Mouse (Mus musculus) bone marrow, adult 2 months (tissue): ENCODE measurements around the gene Cldn4. TPM values are rescaled to one million over a fixed set of nuclear protein-coding genes. Genes with fewer than 3 reads are reported as not detected.
"Not testable (repeated sequence)": the region's sequence is repeated elsewhere in the genome, so short reads cannot be mapped to it uniquely, and the experiment has no call there.

ENCODE experiments used
- H3K27ac ChIP-seq: fragments of 200-500 bp; 2 replicates; pipeline ENCODE4 v1.5.1; 2012; ENCODE audit warnings: low read depth, mild to moderate bottlenecking, control low read depth, inconsistent platforms, low read length; ENCODE audit not compliant: control insufficient read depth, poor library complexity, insufficient read depth
- H3K4me1 ChIP-seq: fragments of 200-500 bp; 2 replicates; pipeline ENCODE4 v1.6.1; 2011; ENCODE audit warnings: low read length; ENCODE audit not compliant: control insufficient read depth, insufficient read depth
- H3K4me3 ChIP-seq: fragments of 200-500 bp; replicated peaks from 2 replicates; pipeline ENCODE3; 2011; ENCODE audit warnings: mild to moderate bottlenecking, low read depth, low read length, control low read depth; ENCODE audit not compliant: control insufficient read depth
- CTCF ChIP-seq: fragments of 200-500 bp; IDR thresholded peaks from 2 replicates; pipeline ENCODE4 v1.5.1; 2011; ENCODE audit warnings: low read length, control low read depth; ENCODE audit not compliant: control insufficient read depth, insufficient read depth
- POLR2A ChIP-seq: fragments of 200-500 bp; IDR thresholded peaks from 2 replicates; pipeline ENCODE4 v1.6.1; 2011; ENCODE audit warnings: low read depth, mild to moderate bottlenecking, control low read depth, low read length, borderline replicate concordance; ENCODE audit not compliant: control insufficient read depth
- WGBS: fragments of 180-500 bp; shearing (Covaris S2); methylation state at CpG from one replicate; pipeline ENCODE4 v1.1.7; 2018; 5-methylcytosine and 5-hydroxymethylcytosine counted together
- polyA plus RNA-seq: library from polyadenylated mRNA; stranded (reverse); fragments of >200 nt; gene quantifications from 2 replicates; pipeline ENCODE4 v1.2.4, GENCODE M21; 2011; ENCODE audit warnings: low replicate concordance; ENCODE audit not compliant: missing spikeins, insufficient read depth, insufficient read length

Gene Cldn4
- polyA plus RNA-seq, 1 experiment, result 11.1 TPM

DNA sequence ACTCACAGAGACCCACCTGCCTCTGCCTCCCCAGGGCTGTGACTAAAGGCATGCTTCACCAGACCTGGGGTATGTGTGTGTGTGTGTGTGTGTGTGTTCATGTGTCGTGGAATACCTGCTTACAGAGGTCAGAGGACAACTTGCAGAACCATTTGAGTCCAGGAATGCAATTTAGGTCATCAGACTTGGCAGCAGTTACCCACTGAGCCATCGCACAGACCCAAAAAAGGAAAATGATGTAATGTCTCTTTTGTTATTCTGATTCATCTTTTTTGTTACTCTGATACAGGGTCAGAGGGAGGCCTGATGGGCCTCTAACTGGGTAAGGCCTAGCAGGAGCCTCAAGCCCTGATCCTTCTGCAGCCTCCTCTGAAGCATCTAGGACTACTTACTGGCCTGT lies 4.0 kb downstream of the Cldn4 start:
- no peak overlapping the region for H3K27ac ChIP-seq
- H3K4me3 ChIP-seq, result no peak overlapping the region
- no peaks in the 10 kb centered on the region for H3K4me1 ChIP-seq
- TF ChIP-seq CTCF (no peak), POLR2A (no peak)
- 71% methylated on average over 2 of the region's 2 CpGs for WGBS

DNA sequence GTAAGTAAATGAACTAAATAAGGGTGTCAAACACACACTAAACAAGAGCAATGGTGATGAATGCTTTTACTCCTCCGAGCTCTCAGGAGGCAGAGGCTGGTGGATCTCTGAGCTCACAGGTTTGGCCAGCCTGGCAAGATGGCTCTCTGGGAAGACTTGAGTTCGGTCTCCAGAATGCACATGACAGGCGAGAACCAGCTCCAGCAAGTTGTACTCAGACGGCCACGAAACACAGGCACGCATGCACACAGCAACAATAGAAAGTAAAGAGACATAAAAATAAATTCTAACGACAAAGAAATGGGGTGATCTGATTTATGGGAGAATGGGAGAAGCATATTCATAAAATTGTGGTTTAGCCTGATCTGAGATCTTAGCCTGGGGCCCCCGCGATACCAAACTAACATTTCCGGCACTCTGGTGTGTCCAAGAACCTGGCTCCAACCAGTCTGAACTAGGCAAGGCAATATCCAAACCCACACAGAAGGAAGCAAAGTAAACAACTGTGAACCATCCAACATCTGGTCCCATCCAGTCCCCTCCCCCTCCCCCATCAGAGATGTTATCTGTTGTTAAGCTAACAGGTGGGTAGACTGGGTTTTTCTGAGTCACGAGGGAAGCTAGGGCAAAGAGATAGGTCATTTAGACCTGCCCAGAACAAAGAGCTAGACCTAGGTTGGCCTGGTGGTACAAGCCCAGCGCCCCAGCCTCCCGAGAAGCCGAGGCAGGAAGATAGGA lies 5.1 kb downstream of the Cldn4 start:
- WGBS, result 62% methylated on average over 14 of the region's 14 CpGs
- H3K4me1 ChIP-seq, result no peaks in the 10 kb centered on the region
- H3K4me3 ChIP-seq, result no peak overlapping the region
- TF ChIP-seq CTCF (no peak), POLR2A (no peak)
- H3K27ac ChIP-seq, result no peak overlapping the region

DNA sequence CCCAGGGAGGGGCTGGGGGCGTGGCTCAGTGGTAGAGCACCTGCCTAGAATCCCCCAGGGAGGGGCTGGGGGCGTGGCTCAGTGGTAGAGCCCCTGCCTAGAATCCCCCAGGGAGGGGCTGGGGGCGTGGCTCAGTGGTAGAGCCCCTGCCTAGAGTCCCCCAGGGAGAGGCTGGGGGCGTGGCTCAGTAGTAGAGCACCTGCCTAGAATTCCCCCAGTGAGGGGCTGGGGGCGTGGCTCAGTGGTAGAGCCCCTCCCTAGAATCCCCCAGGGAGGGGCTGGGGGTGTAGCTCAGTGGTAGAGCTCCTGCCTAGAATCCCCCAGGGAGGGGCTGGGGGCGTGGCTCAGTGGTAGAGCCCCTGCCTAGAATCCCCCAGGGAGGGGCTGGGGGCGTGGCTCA lies 7.2 kb downstream of the Cldn4 start:
- 80% methylated on average over 3 of the region's 7 CpGs for WGBS
- not testable (repeated sequence) for H3K27ac ChIP-seq, H3K4me3 ChIP-seq, H3K4me1 ChIP-seq

DNA sequence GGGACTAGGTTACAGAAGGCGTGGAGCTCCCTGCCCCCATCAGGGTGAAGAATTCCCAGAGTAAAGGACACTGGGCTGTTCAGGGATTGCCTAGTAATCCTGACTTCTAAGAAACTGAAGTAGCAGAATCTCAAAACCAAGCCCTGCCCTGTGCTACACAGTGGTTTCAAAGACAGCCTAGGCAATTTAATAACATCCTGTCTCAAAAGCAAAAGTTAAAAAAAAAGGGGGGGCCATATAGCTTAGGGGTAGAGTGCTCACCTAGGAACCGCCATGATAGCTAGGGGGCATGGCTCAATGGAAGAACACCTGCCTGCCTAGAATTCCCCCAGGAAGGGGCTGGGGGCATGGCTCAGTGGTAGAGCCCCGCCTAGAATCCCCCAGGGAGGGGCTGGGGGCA lies 7.7 kb downstream of the Cldn4 start:
- WGBS, result 67% methylated on average over 3 of the region's 3 CpGs
- H3K4me3 ChIP-seq, result no peak overlapping the region
- no peaks in the 10 kb centered on the region for H3K4me1 ChIP-seq
- TF ChIP-seq CTCF, result no peak
- TF ChIP-seq POLR2A, result no peak
- no peak overlapping the region for H3K27ac ChIP-seq

DNA sequence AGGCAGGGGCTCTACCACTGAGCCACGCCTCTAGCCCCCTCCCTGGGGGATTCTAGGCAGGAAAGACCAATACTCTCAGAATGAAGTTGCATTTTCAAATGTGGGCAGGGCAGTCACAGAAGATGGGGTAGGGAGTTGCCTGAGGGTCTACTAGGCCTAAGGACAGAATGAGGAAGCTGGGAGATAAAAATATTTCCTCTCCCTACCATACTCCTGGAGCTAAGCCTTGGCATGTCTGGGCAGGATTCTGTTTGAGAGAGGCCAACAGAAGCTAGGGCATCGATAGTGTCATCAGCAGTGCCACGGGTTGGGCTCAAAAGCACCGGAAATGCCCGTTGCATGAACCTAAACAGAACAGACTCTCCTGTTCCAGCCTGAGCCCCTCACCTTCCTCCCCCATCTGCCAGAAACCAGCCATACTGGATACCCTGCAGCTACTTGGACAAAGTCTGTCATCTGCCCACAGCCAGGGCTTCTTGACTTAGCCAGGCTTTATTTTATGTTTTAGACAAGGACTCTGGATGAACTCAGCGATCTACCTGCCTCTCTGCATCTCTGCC lies 10.0 kb downstream of the Cldn4 start:
- Histone ChIP-seq H3K27ac (no peak overlapping the region), H3K4me1 (no peaks in the 10 kb centered on the region), H3K4me3 (no peak overlapping the region)
- no peak for TF ChIP-seq POLR2A
- TF ChIP-seq CTCF, result no peak
- WGBS, result 56% methylated on average over 6 of the region's 6 CpGs

DNA sequence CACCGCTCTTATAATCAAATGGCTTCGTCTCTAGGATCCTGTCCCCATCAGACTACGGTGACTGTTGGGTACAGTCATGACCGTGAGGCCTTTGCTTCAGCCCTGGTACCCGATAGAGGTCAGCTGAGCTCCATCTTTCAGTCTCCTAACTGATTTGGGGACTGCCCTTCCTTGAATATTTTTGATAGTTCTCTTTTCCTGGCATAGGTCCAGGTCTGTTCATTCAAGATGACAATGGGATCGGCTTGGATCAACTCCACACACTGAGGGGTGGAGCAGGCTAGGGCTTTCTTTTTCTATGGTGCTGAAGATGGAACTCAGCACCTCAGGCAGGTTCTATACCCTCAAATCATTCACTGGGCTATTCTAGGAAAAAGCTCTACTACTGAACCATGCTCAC lies 10.7 kb downstream of the Cldn4 start:
- H3K27ac ChIP-seq, result no peak overlapping the region
- H3K4me1 ChIP-seq, result no peaks in the 10 kb centered on the region
- TF ChIP-seq POLR2A (no peak), CTCF (no peak)
- 90% methylated on average over 6 of the region's 6 CpGs for WGBS
- H3K4me3 ChIP-seq, result no peak overlapping the region

DNA sequence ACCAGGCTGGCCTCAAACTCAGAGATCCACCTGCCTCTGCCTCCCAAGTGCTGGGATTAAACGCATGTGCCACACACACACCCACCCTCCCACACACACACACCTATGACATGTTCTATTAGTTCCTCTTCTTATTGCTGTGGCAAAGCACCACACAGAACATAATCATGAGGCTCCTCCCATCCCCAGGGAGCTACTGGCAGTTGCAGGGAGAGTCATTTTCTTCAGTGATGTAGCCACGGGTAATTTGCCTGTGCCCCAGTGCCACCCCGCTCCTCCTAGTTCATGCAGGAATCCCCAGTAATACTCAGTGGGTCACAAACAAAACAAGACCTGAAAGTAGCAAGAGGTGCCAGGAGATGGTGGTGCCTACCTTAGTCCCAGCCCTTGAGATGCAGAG lies 12.1 kb downstream of the Cldn4 start:
- Histone ChIP-seq H3K4me1 (no peaks in the 10 kb centered on the region), H3K27ac (no peak overlapping the region), H3K4me3 (no peak overlapping the region)
- TF ChIP-seq CTCF, result no peak
- no peak for TF ChIP-seq POLR2A
- WGBS, result 49% methylated on average over 3 of the region's 3 CpGs

DNA sequence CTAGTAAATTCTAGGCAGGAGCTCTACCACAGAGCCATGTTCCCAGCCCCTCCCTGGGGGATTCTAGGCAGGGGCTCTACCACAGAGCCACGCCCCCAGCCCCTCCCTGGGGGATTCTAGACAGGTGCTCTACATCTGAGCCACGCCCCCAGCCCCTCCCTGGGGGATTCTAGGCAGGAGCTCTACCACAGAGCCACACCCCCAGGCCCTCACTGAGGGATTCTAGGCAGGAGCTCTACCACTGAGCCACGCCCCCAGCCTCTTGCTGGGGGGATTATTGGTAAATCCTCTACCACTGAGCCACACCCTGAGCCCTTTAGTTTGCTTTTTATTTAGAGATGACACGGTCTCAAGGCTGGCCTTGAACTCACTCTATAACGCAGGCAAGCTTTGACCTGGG lies 13.0 kb downstream of the Cldn4 start:
- 91% methylated on average over 5 of the region's 5 CpGs for WGBS
- H3K27ac ChIP-seq, H3K4me1 ChIP-seq, H3K4me3 ChIP-seq: not testable (repeated sequence)

DNA sequence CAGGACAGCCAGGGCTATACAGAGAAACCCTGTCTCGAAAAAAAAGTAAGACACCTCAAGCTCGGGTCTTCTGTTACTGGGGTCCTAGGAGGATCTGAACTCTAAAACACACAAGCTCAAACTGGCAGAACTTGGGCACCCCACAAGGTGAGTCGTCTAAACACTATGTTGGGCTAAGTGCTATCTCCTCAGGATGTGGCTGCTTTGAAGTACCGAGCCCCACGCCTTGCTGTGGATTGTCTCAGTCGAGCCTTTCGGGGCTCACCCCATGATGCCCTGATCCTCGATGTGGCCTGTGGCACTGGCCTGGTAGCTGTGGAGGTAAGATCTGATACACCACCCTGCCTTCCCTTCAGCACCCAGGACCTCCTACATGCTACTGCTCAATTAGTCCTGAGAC lies 13.5 kb downstream of the Cldn4 start:
- TF ChIP-seq POLR2A (no peak), CTCF (no peak)
- 71% methylated on average over 8 of the region's 8 CpGs for WGBS
- H3K4me3 ChIP-seq, result peak overlapping the region; percentile 48
- H3K4me1 ChIP-seq, result no peaks in the 10 kb centered on the region
- peak overlapping the region; percentile 30; the same call in 1 of the 2 replicates for H3K27ac ChIP-seq
